Mouse (Mus musculus) olfactory bulb, adult 2 months (tissue): ENCODE data around the gene Cpeb4.

Experiments used
- CTCF ChIP-seq: fragments of 200-500 bp; IDR thresholded peaks from 2 replicates; pipeline ENCODE4 v1.5.1; 2012; ENCODE audit warnings: low read depth, mild to moderate bottlenecking, low read length, moderate library complexity; ENCODE audit not compliant: insufficient read depth
- POLR2A ChIP-seq: fragments of 200-500 bp; IDR thresholded peaks from 2 replicates; pipeline ENCODE4 v1.6.1; 2012; ENCODE audit warnings: mild to moderate bottlenecking, low read depth, low read length, moderate library complexity; ENCODE audit not compliant: insufficient read depth

- TF ChIP-seq CTCF (no peak), POLR2A (no peak)
These were observed 33.4 kb upstream of the Cpeb4 start for GRCm38 (mm10) chr11:31838442-31839083.
